Mouse (Mus musculus) cerebellum, adult 2 months (tissue): ENCODE results near the gene Dennd5b.

Source experiments
- CTCF ChIP-seq: fragments of 200-500 bp; IDR thresholded peaks from 2 replicates; pipeline ENCODE4 v1.5.1; 2011; ENCODE audit warnings: low read depth, mild to moderate bottlenecking, control low read depth, low read length, moderate library complexity, borderline replicate concordance; ENCODE audit not compliant: insufficient read depth
- POLR2A ChIP-seq: fragments of 200-500 bp; IDR thresholded peaks from 2 replicates; pipeline ENCODE4 v1.6.1; 2011; ENCODE audit warnings: low read length, control low read depth, borderline replicate concordance; ENCODE audit not compliant: insufficient read depth

- TF ChIP-seq POLR2A, result no peak
- no peak for TF ChIP-seq CTCF
Measured at GRCm38 (mm10) chr6:148992373-148993116, 108.9 kb downstream of the Dennd5b start.
